Mouse (Mus musculus): Measurements from ENCODE around the gene Usp43.

GRCm38 (mm10) chr11:67808051-67808450 is 113.9 kb downstream of the Usp43 start:
- TF ChIP-seq POLR2A (IDR thresholded peaks at IDR 0.05; ENCODE audit: borderline replicate concordance, insufficient read depth, low read length) (no peak), CTCF (IDR thresholded peaks at IDR 0.05; ENCODE audit: borderline replicate concordance, insufficient read depth, low read depth, low read length) (peak; percentile 17; the same call in 1 of the 2 replicates)

All from cerebellum, adult 2 months (tissue).